Mouse (Mus musculus): ENCODE results near the gene Gpatch4. TPM values are rescaled to one million over a fixed set of nuclear protein-coding genes. Genes with fewer than 3 reads are reported as not detected.

Gpatch4 gene
- total and polyA plus RNA-seq, 3 experiments, result 21.6 to 128 (median 49.1) TPM

DNA sequence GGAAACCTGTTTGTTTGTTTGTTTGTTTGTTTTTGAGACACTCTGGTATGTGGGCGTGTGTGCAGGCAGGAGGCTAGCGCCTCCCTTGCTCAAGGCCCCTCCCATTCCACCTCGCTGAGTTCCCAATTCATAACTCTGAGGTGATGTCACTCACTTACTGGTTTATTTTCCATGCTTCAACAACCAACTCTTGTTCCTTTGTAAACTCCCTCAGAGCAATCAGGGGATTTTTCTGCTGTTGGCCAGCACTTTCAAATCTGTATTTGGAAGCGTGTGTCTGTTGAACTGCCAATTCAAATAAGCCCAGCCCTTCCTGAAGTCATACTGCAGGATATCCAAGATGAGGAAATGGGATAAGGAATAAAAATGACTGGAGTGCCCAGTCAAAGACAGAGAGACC is 39.8 kb downstream of the Gpatch4 start (continued):
- TF ChIP-seq MAFK (IDR thresholded peaks at IDR 0.05; ENCODE audit: insufficient replicate concordance, low read length) (0 out of 2 replicates have a peak, but pooled peaks have one; percentile 48), TBP (conservative IDR thresholded peaks at IDR 0.05; ENCODE audit: low read depth, low read length) (no peak), CHD2 (IDR thresholded peaks at IDR 0.05; ENCODE audit: low read length) (peak; percentile 59; the same call in 1 of the 2 replicates), CHD1 (IDR thresholded peaks at IDR 0.05; ENCODE audit: low read depth, low read length) (peak; percentile 42; the same call in 1 of the 2 replicates), NELFE (IDR thresholded peaks at IDR 0.05; ENCODE audit: low read depth, low read length) (no peak), ZMIZ1 (IDR thresholded peaks at IDR 0.05; ENCODE audit: low read depth, low read length) (no peak), MEF2A (IDR thresholded peaks at IDR 0.05; ENCODE audit: borderline replicate concordance, low read depth, low read length) (peak; percentile 74), HCFC1 (IDR thresholded peaks at IDR 0.05; ENCODE audit: low read depth, low read length) (peak; percentile 45), JUND (conservative IDR thresholded peaks at IDR 0.05; ENCODE audit: low read depth, low read length) (peak; percentile 79), BHLHE40 (IDR thresholded peaks at IDR 0.05; ENCODE audit: low read depth, low read length) (peak; percentile 67), RAD21 (IDR thresholded peaks at IDR 0.05; ENCODE audit: low read depth, low read length) (no peak)

DNA sequence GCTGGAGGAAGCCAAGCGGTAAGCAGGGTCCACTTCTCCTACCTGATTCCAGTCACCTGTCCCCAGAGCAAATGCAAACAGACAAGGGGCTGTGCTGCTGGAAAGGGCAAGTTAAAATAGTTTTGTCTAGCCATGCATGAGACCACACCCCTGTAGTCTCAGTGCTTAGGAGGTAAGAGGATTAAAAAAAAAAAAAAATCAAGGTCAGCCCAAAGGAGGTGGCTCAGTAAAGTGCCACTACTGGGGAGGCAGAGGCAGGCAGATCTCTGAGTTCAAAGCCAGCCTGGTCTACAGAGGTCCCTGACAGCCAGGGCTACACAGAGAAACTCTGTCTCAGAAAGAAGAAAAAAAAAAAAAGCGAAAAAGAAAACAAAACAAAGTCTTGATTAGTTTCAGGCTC is 41.1 kb downstream of the Gpatch4 start:
- Histone ChIP-seq H3K4me1 (ENCODE audit: control insufficient read depth in 1 of 2, insufficient read depth in 2 of 2) (peaks cover 10 to 40% of the 10 kb centered on the region in 2 experiments), H3K27me3 (replicated peaks) (peaks cover 6% of the 10 kb centered on the region), H3K9ac (ENCODE audit: insufficient read depth, low read depth) (no peak overlapping the region), H3K79me2 (replicated peaks; ENCODE audit: control insufficient read depth, extremely low read depth, insufficient read depth, poor library complexity, severe bottlenecking) (no peaks in the 10 kb centered on the region), H3K9me3 (replicated peaks; ENCODE audit: low read length) (no peaks in the 10 kb centered on the region), H3K4me3 (replicated peaks in 1 of 3; ENCODE audit: low read depth in 2 of 3, low read length in 2 of 3, poor library complexity in 1 of 3) (no peak overlapping the region), H3K4me2 (ENCODE audit: insufficient read depth, low read depth, poor library complexity, severe bottlenecking) (no peak overlapping the region), H3K36me3 (replicated peaks in 1 of 2; ENCODE audit: control insufficient read depth in 1 of 2, insufficient read depth in 1 of 2, low read length in 1 of 2) (peaks cover 6 to 33% of the 10 kb centered on the region in 2 experiments), H3K27ac (ENCODE audit: insufficient read depth, low read depth) (no peak overlapping the region)
- TF ChIP-seq ZNF384 (IDR thresholded peaks at IDR 0.05; ENCODE audit: low read depth, low read length) (peak; percentile 54), MXI1 (IDR thresholded peaks at IDR 0.05; ENCODE audit: low read depth, low read length) (no peak)
- dilution Hi-C loops (cut with MboI; ENCODE audit: extremely low pct_ligation_motif_present, extremely low pct_unique_long_range_greater_than_20kb, low sequenced_read_pairs) (no loop called here), in situ Hi-C loops (cut with MboI; ENCODE audit: low pct_ligation_motif_present, low pct_unique_long_range_greater_than_20kb, low sequenced_read_pairs) (loop anchor here (5.0 kb wide), 1 partner anchor 62 kb away; no protein-coding TSS in a partner anchor)
- peak; percentile 12 for DNase-seq (ENCODE audit: extremely low read depth)

DNA sequence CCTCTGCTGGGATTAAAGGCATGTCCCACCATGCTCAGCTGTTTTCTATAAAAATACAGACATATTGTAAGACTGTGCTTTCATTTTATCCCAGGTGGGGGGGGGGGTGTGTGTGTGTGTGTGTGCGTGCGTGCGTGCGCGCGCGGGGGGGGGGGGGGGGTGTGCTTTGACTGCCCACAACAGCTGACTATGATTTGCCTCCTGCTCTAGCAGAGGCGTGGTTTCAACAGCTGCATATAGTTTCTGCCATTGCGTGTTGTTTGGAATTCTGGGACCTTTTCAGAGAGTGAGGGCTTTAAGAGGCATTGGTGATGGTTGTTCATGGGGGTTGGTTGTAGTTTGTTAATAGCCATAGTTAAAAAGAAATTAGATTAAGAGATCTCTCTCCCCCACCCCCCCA is 42.6 kb downstream of the Gpatch4 start:
- Histone ChIP-seq H3K36me3 (replicated peaks in 1 of 2; ENCODE audit: control insufficient read depth in 1 of 2, insufficient read depth in 1 of 2, low read length in 1 of 2) (peaks cover 16 to 48% of the 10 kb centered on the region in 2 experiments), H3K4me2 (ENCODE audit: insufficient read depth, low read depth, poor library complexity, severe bottlenecking) (no peak overlapping the region), H3K4me1 (ENCODE audit: control insufficient read depth in 1 of 2, insufficient read depth in 2 of 2) (peaks cover 10 to 40% of the 10 kb centered on the region in 2 experiments), H3K9ac (ENCODE audit: insufficient read depth, low read depth) (no peak overlapping the region), H3K27ac (ENCODE audit: insufficient read depth, low read depth) (no peak overlapping the region), H3K4me3 (replicated peaks in 1 of 3; ENCODE audit: low read depth in 2 of 3, low read length in 2 of 3, poor library complexity in 1 of 3) (no peak overlapping the region), H3K27me3 (replicated peaks) (peaks cover under 1% of the 10 kb centered on the region), H3K79me2 (replicated peaks; ENCODE audit: control insufficient read depth, extremely low read depth, insufficient read depth, poor library complexity, severe bottlenecking) (no peaks in the 10 kb centered on the region), H3K9me3 (replicated peaks; ENCODE audit: low read length) (no peaks in the 10 kb centered on the region)
- in situ Hi-C loops (cut with MboI; ENCODE audit: low pct_ligation_motif_present, low pct_unique_long_range_greater_than_20kb, low sequenced_read_pairs), result loop anchor here (5.0 kb wide), 2 partner anchors 47 to 82 kb away; no protein-coding TSS in a partner anchor
- dilution Hi-C loops (cut with MboI; ENCODE audit: extremely low pct_ligation_motif_present, extremely low pct_unique_long_range_greater_than_20kb, low sequenced_read_pairs), result no loop called here
- DNase-seq (ENCODE audit: extremely low read depth), result no peak
- no peak for TF ChIP-seq CHD2 (IDR thresholded peaks at IDR 0.05; ENCODE audit: low read length)
- no peak for TF ChIP-seq MEF2A (IDR thresholded peaks at IDR 0.05; ENCODE audit: borderline replicate concordance, low read depth, low read length)
- no peak for TF ChIP-seq RCOR1 (conservative IDR thresholded peaks at IDR 0.05; ENCODE audit: low read depth, low read length)
- no peak for TF ChIP-seq ETS1 (conservative IDR thresholded peaks at IDR 0.05; ENCODE audit: low read depth, low read length)
- no peak for TF ChIP-seq JUN (IDR thresholded peaks at IDR 0.05; ENCODE audit: insufficient read depth, low read depth, low read length)
- no peak for TF ChIP-seq JUND (conservative IDR thresholded peaks at IDR 0.05; ENCODE audit: low read depth, low read length)
- no peak for TF ChIP-seq TBP (conservative IDR thresholded peaks at IDR 0.05; ENCODE audit: low read depth, low read length)
- TF ChIP-seq USF1 (IDR thresholded peaks at IDR 0.05; ENCODE audit: low read depth, low read length), result no peak
- no peak for TF ChIP-seq USF2 (conservative IDR thresholded peaks at IDR 0.05; ENCODE audit: low read depth, low read length)
- no peak for TF ChIP-seq TCF12 (IDR thresholded peaks at IDR 0.05; ENCODE audit: low read depth, low read length)
- TF ChIP-seq SMC3 (IDR thresholded peaks at IDR 0.05; ENCODE audit: low read depth, low read length), result no peak
